Mouse (Mus musculus): Measurements from ENCODE around the gene Gm5926. TPM values are rescaled to one million over a fixed set of nuclear protein-coding genes. Genes with fewer than 3 reads are reported as not detected.

Gene Gm5926
- not detected in 2 replicates for polyA plus RNA-seq (2012; ENCODE audit: low replicate concordance)

GRCm38 (mm10) chrX:32650416-32650815, at the start of gene Gm5926:
TSS of gene Gm5926 (plus strand) at chrX:32650716.

Other genes with a start within 250 kb of the Gm5926 start
- not detected in 2 replicates for gene Btbd35f1, start 90.7 kb upstream of the Gm5926 start, polyA plus RNA-seq (2012; ENCODE audit: low replicate concordance)
- not detected in 2 replicates for gene Btbd35f21, start 75.4 kb downstream of the Gm5926 start, polyA plus RNA-seq (2012; ENCODE audit: low replicate concordance)
- gene Btbd35f30, start 243.9 kb downstream of the Gm5926 start, polyA plus RNA-seq (2012; ENCODE audit: low replicate concordance): not detected in 2 replicates

Measured in leukemia stem cell, adult 10-12 weeks (primary cell).